ENCODE assay signal across 21 mouse cellular contexts in the genomic region with DNA sequence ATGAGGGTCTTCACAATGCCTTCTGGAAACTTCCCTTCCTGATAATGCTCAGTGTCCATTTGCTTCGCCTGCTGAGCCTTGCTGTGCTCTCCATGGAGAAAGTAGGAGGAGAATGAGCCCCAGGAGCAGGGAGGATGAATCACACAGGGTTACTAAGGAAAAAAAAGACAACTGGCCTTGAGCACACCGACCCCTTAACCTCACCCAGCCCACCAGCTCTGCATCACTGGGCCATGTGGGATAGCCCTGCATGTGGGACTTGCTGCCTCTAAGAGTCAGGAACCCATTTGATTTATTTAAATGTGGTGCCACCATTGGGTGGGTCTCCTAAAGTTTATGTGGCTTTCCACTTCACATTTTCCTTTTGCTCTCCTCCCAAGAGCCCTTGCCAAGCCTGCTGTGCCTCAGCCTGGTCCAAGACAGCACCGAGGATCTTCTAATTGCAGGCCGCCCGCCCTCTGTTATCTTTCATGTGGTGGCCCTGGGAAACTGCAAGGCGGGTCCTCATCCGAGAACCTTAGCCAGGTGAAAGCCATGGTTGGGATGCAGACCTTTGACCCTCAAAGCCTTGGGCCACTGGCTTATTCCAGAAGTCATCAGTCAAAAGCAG.
A peak's percentile ranks its signal among the peaks of the same experiment; 100 is the strongest.
DNase-seq lines count a peak whose midpoint lies in the region; ATAC-seq and TF ChIP-seq lines count a peak whose summit lies in the region.
"Had no signal": no experiment of that assay in that cellular context is flagged by ENCODE, and none has a peak within 500 bp of the region (broad histone marks: within the 10 kb centered on the region; RNA-seq: fewer than 3 reads in every experiment).

No protein-coding gene starts in this region.

- H3K27me3 ChIP-seq in heart, embryonic 11.5 days (ENCODE audit: control insufficient read depth, insufficient read depth, low read length): no peaks in the 10 kb centered on the region
- H3K27me3 ChIP-seq in heart, adult 2 months (ENCODE audit: control insufficient read depth, insufficient read depth, low read length): no peaks in the 10 kb centered on the region
- H3K27me3 ChIP-seq: hindbrain, embryonic 13.5 days; limb, embryonic 13.5 days; liver, embryonic 12.5 days; midbrain, embryonic 12.5 days had no signal

- TF ChIP-seq POLR2A in heart, adult 2 months (IDR thresholded peaks at IDR 0.05; ENCODE audit: insufficient read depth, low read depth, low read length): no peak

- intact Hi-C loops in heart, adult 2 months (cut with DNase I): no loop called here

- H3K9ac ChIP-seq in heart, embryonic 11.5 days (ENCODE audit: low read depth, low read length): no peak overlapping the region
- H3K9ac ChIP-seq in heart, adult 2 months (ENCODE audit: low read depth, low read length): no peak overlapping the region
- H3K9ac ChIP-seq: hindbrain, embryonic 13.5 days; limb, embryonic 13.5 days; liver, embryonic 12.5 days; midbrain, embryonic 12.5 days had no signal

- H3K4me2 ChIP-seq in heart, embryonic 11.5 days: no peak overlapping the region
- H3K4me2 ChIP-seq: hindbrain, embryonic 13.5 days; limb, embryonic 13.5 days; liver, embryonic 12.5 days; midbrain, embryonic 12.5 days had no signal

- no peaks in the 10 kb centered on the region for H3K79me2 ChIP-seq in heart, adult 2 months (replicated peaks; ENCODE audit: control insufficient read depth, insufficient read depth, low read length)

- H3K9me3 ChIP-seq in heart, embryonic 11.5 days (replicated peaks; ENCODE audit: control insufficient read depth, low read length): no peaks in the 10 kb centered on the region
- H3K9me3 ChIP-seq: hindbrain, embryonic 13.5 days; limb, embryonic 13.5 days; liver, embryonic 12.5 days; midbrain, embryonic 12.5 days had no signal

- H3K4me1 ChIP-seq in heart, embryonic 11.5 days (ENCODE audit: control insufficient read depth, insufficient read depth, low read length): peaks cover 17% of the 10 kb centered on the region
- H3K4me1 ChIP-seq in heart, adult 2 months (ENCODE audit: control insufficient read depth, insufficient read depth, low read length): peaks cover 7% of the 10 kb centered on the region; the same call in 1 of the 2 replicates
- H3K4me1 ChIP-seq: hindbrain, embryonic 13.5 days; limb, embryonic 13.5 days; liver, embryonic 12.5 days; midbrain, embryonic 12.5 days had no signal

- H3K4me3 ChIP-seq in heart, embryonic 11.5 days (ENCODE audit: low read depth, low read length): no peak overlapping the region
- H3K4me3 ChIP-seq in heart, adult 2 months: no peak overlapping the region
- H3K4me3 ChIP-seq in layer of hippocampus, adult 2 months: no peak overlapping the region
- H3K4me3 ChIP-seq: hindbrain, embryonic 13.5 days; limb, embryonic 13.5 days; liver, embryonic 12.5 days; midbrain, embryonic 12.5 days had no signal

- TF ChIP-seq CTCF in heart, adult 2 months (IDR thresholded peaks at IDR 0.05): no peak
- no peak for TF ChIP-seq CTCF in layer of hippocampus, adult 2 months (conservative IDR thresholded peaks at IDR 0.05)

- ATAC-seq in cerebellum, adult (ENCODE audit: insufficient number of reproducible peaks, low FRiP score, low TSS enrichment): no peak; the same call in 1 of the 2 replicates
- no peak for ATAC-seq in heart, embryonic 11.5 days (replicated peaks; ENCODE audit: insufficient number of reproducible peaks, low FRiP score, low TSS enrichment)
- ATAC-seq: activated CD4-positive, CD25-positive, alpha-beta regulatory T cell, adult 4 months; liver, embryonic 12.5 days had no signal

- no peak for TF ChIP-seq EP300 in heart, adult 2 months (IDR thresholded peaks at IDR 0.05; ENCODE audit: insufficient read depth, low read depth, low read length)

- H3K27ac ChIP-seq in heart, embryonic 11.5 days (ENCODE audit: low read depth, low read length): peak overlapping the region; percentile 3; the same call in 1 of the 2 replicates
- no peak overlapping the region for H3K27ac ChIP-seq in heart, adult 2 months
- peak overlapping the region; percentile 24; the same call in 1 of the 2 replicates for H3K27ac ChIP-seq in layer of hippocampus, adult 2 months
- H3K27ac ChIP-seq: hindbrain, embryonic 13.5 days; kidney, postnatal 0 days; limb, embryonic 13.5 days; liver, embryonic 12.5 days; midbrain, embryonic 12.5 days had no signal

- DNase-seq in cerebellum, postnatal 10 days: peak; percentile 76 to 82
- no peak for DNase-seq in heart, adult 2 months
- no peak for DNase-seq in layer of hippocampus, adult 2 months (ENCODE audit: low spot score in 2 of 2)
- no peak for DNase-seq in layer of hippocampus, postnatal 25 days (ENCODE audit: extremely low spot score in 1 of 2, low spot score in 1 of 2)
- DNase-seq in cerebellum, postnatal 14 days: peak; percentile 70 to 72
- no peak for DNase-seq in kidney, postnatal 36 days
- DNase-seq: adrenal gland, adult 8-10 months; B cell, adult 2 months; gastrocnemius, postnatal 36 days; kidney, adult 2 months; lung, adult 2 months; thymus, adult 18-20 months had no signal

- WGBS in heart, embryonic 11.5 days (ENCODE audit: insufficient replicate concordance): 81% methylated on average over 7 of the region's 7 CpGs
- 82% methylated on average over 7 of the region's 7 CpGs for WGBS in heart, adult 2 months

- no peaks in the 10 kb centered on the region for H3K36me3 ChIP-seq in heart, embryonic 11.5 days (ENCODE audit: control insufficient read depth, insufficient read depth, low read length)
- H3K36me3 ChIP-seq in heart, adult 2 months (ENCODE audit: control insufficient read depth, insufficient read depth, low read length): no peaks in the 10 kb centered on the region
- H3K36me3 ChIP-seq: G1E; hindbrain, embryonic 13.5 days; limb, embryonic 13.5 days; liver, embryonic 12.5 days; midbrain, embryonic 12.5 days had no signal

Comparison
In these comparisons a context has a peak if more than half of its experiments do, and no peak if none do; other contexts are left out.
1. DNase-seq: peak in cerebellum, postnatal 10 days (2 of 2) and cerebellum, postnatal 14 days (2 of 2); none in heart, adult 2 months (0 of 2), layer of hippocampus, adult 2 months (0 of 2), layer of hippocampus, postnatal 25 days (0 of 2) and kidney, postnatal 36 days (0 of 2).